ENCODE assay signal across 31 mouse cellular contexts in genomic region chr2:77925187-77925924, GRCm38 (mm10). TPM values are rescaled to one million over a fixed set of nuclear protein-coding genes. Genes with fewer than 3 reads are reported as not detected.
DNase-seq lines count a peak whose midpoint lies in the region; ATAC-seq and TF ChIP-seq lines count a peak whose summit lies in the region.
"Had no signal": no experiment of that assay in that cellular context is flagged by ENCODE, and none has a peak within 500 bp of the region (broad histone marks: within the 10 kb centered on the region; RNA-seq: fewer than 3 reads in every experiment).

No protein-coding gene starts in this region.

- TF ChIP-seq CTCF in heart, adult 2 months (IDR thresholded peaks at IDR 0.05): no peak

- no peaks in the 10 kb centered on the region for H3K79me2 ChIP-seq in heart, adult 2 months (replicated peaks; ENCODE audit: control insufficient read depth, insufficient read depth, low read length)

- no peak for TF ChIP-seq EP300 in heart, adult 2 months (IDR thresholded peaks at IDR 0.05; ENCODE audit: insufficient read depth, low read depth, low read length)

- TF ChIP-seq POLR2A in heart, adult 2 months (IDR thresholded peaks at IDR 0.05; ENCODE audit: insufficient read depth, low read depth, low read length): no peak

- no peak overlapping the region for H3K27ac ChIP-seq in heart, adult 2 months
- H3K27ac ChIP-seq in forebrain, embryonic 13.5 days: no peak overlapping the region
- H3K27ac ChIP-seq: embryonic facial prominence, embryonic 12.5 days; hindbrain, embryonic 10.5 days; hindbrain, embryonic 15.5 days; layer of hippocampus, adult 2 months; left cerebral cortex, adult 2 months; limb, embryonic 13.5 days; lung, embryonic 15.5 days; neural tube, embryonic 12.5 days had no signal

- ATAC-seq in forebrain, embryonic 13.5 days: no peak
- ATAC-seq: activated CD4-positive, CD25-positive, alpha-beta regulatory T cell, adult 4 months; forebrain, postnatal 0 days; inflammation-experienced regulatory T-cells, adult 6 months; midbrain, embryonic 16.5 days had no signal

- no peak overlapping the region for H3K9ac ChIP-seq in heart, adult 2 months (ENCODE audit: low read depth, low read length)
- no peak overlapping the region for H3K9ac ChIP-seq in forebrain, embryonic 13.5 days
- H3K9ac ChIP-seq: embryonic facial prominence, embryonic 12.5 days; forebrain, postnatal 0 days; hindbrain, embryonic 15.5 days; limb, embryonic 13.5 days; lung, embryonic 15.5 days; neural tube, embryonic 12.5 days had no signal

- H3K4me1 ChIP-seq in heart, adult 2 months (ENCODE audit: control insufficient read depth, insufficient read depth, low read length): no peaks in the 10 kb centered on the region; the same call in 1 of the 2 replicates
- H3K4me1 ChIP-seq in forebrain, embryonic 13.5 days: no peaks in the 10 kb centered on the region
- H3K4me1 ChIP-seq: embryonic facial prominence, embryonic 12.5 days; hindbrain, embryonic 10.5 days; hindbrain, embryonic 15.5 days; limb, embryonic 13.5 days; lung, embryonic 15.5 days; neural tube, embryonic 12.5 days had no signal

- H3K9me3 ChIP-seq in forebrain, embryonic 13.5 days (replicated peaks): no peaks in the 10 kb centered on the region
- H3K9me3 ChIP-seq: embryonic facial prominence, embryonic 12.5 days; hindbrain, embryonic 10.5 days; hindbrain, embryonic 15.5 days; limb, embryonic 13.5 days; lung, embryonic 15.5 days; neural tube, embryonic 12.5 days had no signal

- intact Hi-C loops in heart, adult 2 months (cut with DNase I): no loop called here
- intact Hi-C loops in left cerebral cortex, postnatal 14 days (cut with DNase I): no loop called here

- no peak overlapping the region for H3K4me2 ChIP-seq in forebrain, embryonic 13.5 days
- H3K4me2 ChIP-seq: embryonic facial prominence, embryonic 12.5 days; hindbrain, embryonic 15.5 days; limb, embryonic 13.5 days; liver, embryonic 11.5 days; lung, embryonic 15.5 days; midbrain, embryonic 11.5 days; neural tube, embryonic 12.5 days had no signal

- no peak overlapping the region for H3K4me3 ChIP-seq in heart, adult 2 months
- H3K4me3 ChIP-seq in forebrain, embryonic 13.5 days: no peak overlapping the region
- H3K4me3 ChIP-seq: embryonic facial prominence, embryonic 12.5 days; hindbrain, embryonic 10.5 days; hindbrain, embryonic 15.5 days; layer of hippocampus, adult 2 months; left cerebral cortex, adult 2 months; limb, embryonic 13.5 days; lung, embryonic 15.5 days; myocyte; neural tube, embryonic 12.5 days had no signal

- 68% methylated on average over 7 of the region's 7 CpGs for WGBS in heart, adult 2 months
- WGBS in forebrain, embryonic 13.5 days: 72% methylated on average over 7 of the region's 7 CpGs

- H3K27me3 ChIP-seq in heart, adult 2 months (ENCODE audit: control insufficient read depth, insufficient read depth, low read length): no peaks in the 10 kb centered on the region
- no peaks in the 10 kb centered on the region for H3K27me3 ChIP-seq in forebrain, embryonic 13.5 days
- H3K27me3 ChIP-seq: embryonic facial prominence, embryonic 12.5 days; hindbrain, embryonic 15.5 days; limb, embryonic 13.5 days; lung, embryonic 15.5 days; neural tube, embryonic 12.5 days had no signal

- peaks cover 4% of the 10 kb centered on the region for H3K36me3 ChIP-seq in heart, adult 2 months (ENCODE audit: control insufficient read depth, insufficient read depth, low read length)
- H3K36me3 ChIP-seq in forebrain, embryonic 13.5 days (ENCODE audit: poor library complexity, severe bottlenecking): peaks cover 75% of the 10 kb centered on the region

- peak; percentile 77 for DNase-seq in heart, adult 11 months
- no peak for DNase-seq in heart, adult 2 months
- DNase-seq in cerebellum, adult 11-12 months: peak; percentile 82
- DNase-seq in cerebellum, adult 9-11 months: peak; percentile 83
- DNase-seq in testis, postnatal 14 days (ENCODE audit: low spot score): peak; percentile 24
- DNase-seq in left cerebral cortex, postnatal 14 days (ENCODE audit: low spot score in 2 of 2): no peak
- DNase-seq: adrenal gland, adult 2 months; adrenal gland, postnatal 36 days; B cell, adult 2 months; embryo, embryonic 11 days; forebrain, postnatal 0 days; heart, postnatal 14 days; kidney, adult 11 months; kidney, postnatal 36 days; right cerebral cortex, adult 18-20 months; spleen, adult 18-20 months had no signal

RNA-seq across cellular contexts. Expression of gene Cwc22, which starts 20.8 kb away (rescaled TPM):
- total RNA-seq in heart, adult 2 months (2021): 10 to 100 TPM; 10.7 to 15.5 TPM
- polyA plus RNA-seq in heart, adult 2 months (2012; rRNA removed): 2.1 and 6.6 TPM in 2 replicates
- 10 to 100 TPM; 20.5 to 21.5 TPM for total RNA-seq in left cerebral cortex, postnatal 14 days (2021)
- polyA plus RNA-seq in forebrain, embryonic 13.5 days (2015; fragmentation: Nextera tagmentation; extraction: Ambion mirVana): 30.2 and 32.7 TPM in 2 replicates

Comparison
In these comparisons a context has a peak if more than half of its experiments do, and no peak if none do; other contexts are left out.
1. DNase-seq: peak in heart, adult 11 months (single experiment), cerebellum, adult 11-12 months (single experiment), cerebellum, adult 9-11 months (single experiment) and testis, postnatal 14 days (single experiment); none in heart, adult 2 months (0 of 2) and left cerebral cortex, postnatal 14 days (0 of 2).